Mouse (Mus musculus): ENCODE data around the gene Satb2.
"Not testable (repeated sequence)": the region's sequence is repeated elsewhere in the genome, so short reads cannot be mapped to it uniquely, and the experiment has no call there.

The Satb2 gene

DNA sequence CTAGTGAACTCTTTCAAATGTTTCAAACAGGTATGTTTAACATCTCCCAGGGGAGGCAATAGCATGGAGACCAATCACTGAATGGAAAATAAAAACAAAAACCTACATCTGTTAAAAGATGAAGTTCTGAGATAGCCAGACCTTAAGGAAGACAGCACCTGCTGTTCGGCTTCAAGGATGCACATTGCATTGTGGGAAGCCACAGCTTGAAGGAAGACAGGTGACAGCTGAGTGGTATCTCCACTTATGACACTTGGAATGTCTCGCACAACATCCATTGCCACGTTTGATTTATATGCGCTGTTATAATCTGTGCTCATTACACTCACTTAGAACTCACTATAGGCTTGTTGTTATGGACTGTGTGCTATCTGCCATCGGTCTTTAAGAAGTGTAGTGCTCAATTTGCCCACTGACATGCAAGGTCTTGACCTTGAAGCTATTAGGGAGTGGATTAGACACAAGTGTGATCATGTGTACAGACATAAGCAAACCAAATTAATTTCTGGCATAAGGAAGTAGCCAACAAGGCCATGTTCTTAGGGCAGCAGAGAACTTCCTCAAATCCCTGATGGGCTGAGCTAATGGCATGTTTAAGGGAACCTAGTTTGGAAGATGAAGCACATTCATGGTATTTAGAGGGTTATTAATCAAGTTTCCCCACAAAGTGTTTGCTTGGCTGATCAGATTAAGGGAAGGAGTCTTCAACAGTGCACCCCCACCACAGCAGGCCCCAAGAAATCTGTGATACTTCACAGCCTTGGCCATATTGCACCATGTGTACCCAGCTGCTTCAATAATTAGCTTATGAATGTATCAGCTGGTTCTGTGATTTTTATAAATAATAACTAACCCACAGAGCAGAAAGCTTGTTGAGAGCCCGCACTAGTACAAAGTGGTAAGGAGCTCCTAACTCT is 144.2 kb downstream of the Satb2 start:
- DNase-seq (ENCODE audit: low spot score in 2 of 2), result no peak

DNA sequence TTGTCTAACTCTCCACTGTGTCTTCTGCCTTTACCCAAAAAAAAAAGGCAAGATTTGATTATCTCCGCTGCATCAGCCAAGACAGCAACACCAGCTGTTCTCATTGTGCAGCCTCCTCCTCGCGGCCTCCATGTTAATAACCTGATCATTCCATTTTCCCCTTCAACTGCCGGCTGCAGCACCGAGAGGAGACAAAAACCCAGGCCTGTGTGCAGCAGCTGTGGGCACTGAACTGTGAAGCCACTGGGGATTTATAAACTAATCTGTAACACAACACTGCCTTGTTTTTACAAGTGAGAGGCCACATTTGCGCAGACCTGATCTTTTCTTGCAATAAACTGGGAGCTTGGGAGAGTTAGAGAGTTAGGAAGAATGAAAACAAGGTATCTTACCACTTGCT is 145.1 kb downstream of the Satb2 start:
- peak; percentile 59 to 64 for DNase-seq (ENCODE audit: low spot score in 2 of 2)

DNA sequence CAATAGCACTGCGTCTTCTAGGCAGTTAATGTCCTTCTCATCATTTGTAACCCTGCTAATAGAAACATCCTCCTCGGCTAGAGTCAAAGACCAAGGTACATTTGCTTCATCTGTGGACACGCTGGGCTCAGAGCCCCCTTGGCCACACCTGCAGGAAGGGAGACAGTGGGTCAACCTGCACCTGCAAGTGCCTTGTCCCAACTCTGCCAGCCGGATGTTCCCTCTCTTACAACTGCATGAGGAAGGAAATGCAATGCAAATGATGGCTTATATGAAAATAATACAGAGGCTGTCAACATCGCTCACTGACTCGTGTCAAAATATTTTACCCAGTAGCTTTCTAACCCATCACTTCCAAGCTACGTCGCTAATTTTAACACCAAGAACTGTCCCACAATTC is 145.7 kb downstream of the Satb2 start:
- peak; percentile 54 to 61 for DNase-seq (ENCODE audit: low spot score in 2 of 2)

DNA sequence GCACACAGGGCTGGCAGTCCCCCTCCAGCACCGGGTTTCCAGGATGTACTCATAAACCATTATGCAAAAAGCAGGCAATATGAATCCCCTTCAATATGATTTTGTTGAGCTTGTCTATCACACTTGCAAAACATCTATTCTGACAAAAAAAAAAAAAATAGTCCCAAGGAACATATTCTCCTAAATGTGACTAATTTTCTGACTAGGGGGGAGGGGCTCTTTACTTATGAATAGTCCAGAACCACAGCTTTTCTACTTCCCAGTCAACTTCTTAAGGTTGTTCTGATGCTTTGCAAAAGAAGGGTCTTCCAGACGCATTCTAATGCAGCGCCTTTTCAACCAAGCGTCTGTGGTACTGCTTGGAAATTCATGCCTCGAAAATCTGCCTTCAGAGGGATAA is 155.7 kb downstream of the Satb2 start:
- DNase-seq (ENCODE audit: low spot score in 2 of 2), result no peak

DNA sequence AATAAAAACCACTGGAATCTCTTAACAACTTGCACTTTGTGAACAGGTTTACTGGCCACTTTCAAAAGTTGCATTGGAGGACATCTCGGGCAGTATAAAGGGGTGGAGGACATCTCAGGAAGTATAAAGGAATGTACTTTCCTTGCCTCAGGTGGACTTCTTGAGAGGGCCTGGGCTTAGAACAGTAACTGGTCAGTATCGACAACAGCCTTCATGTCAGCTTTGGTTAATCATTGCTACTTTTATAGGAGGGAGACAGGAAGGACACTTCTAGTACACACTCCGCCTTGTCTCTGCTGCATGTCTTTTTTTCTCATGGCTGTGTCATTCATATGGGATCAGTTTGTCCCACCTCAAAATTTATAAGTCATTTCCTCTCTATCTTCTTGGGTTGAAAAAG is 156.4 kb downstream of the Satb2 start:
- no peak for DNase-seq (ENCODE audit: low spot score in 2 of 2)

DNA sequence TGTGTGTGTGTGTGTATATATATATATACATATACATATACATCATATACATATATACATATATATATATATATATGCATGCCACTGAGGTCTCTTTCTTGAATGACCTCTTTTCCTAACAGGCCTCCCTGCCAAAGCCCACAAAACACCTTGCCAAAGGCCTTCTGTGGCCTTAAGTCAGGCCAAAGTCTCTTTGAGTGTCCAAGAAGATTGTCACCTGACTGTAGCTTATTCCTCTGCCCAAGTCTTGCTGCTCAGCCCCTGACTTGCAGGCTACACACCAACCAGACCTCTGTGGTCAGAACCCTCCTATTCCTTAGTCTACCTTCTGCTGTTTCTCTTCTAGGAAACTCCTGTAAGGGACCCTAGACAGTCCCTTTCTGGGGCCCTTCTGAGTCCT is 164.9 kb downstream of the Satb2 start:
- DNase-seq (ENCODE audit: low spot score in 2 of 2), result no peak

DNA sequence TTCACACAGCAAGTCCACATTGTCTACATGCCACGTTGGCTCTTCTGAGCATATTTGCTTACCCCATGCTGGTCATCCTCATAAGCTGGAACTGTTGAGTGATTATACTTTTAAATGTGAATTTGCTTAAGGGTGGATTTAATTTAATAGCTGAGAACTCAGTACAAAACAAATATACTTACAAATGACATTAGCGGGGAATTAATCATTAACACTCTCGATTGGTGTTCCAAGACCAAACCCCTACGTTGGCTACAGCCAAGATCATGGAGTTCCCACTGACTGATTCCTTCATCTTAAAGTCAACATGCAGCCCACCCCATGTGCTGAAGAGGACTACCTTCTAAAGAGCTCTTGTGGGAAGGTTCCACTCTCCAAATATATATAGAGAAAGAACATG is 165.5 kb downstream of the Satb2 start:
- no peak for DNase-seq (ENCODE audit: low spot score in 2 of 2)

DNA sequence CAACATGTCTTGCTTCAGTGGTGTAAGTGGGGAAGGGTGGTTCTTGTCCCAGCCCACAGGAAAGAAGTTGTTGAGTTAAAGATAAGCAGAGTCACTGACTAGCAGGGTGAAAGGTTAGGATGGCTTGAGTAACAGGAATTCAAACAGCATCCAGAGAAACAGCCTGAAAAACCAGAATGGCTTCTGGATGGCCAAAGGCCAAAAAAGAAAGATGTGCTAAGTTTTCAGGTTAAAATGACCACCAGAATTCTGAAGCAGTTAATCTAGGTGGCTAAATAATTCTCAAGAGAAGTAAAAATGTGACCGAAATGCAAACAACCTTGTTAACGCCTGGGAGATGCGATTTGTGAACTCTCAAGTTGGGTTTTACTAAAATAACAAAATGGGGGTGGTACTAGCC is 167.0 kb downstream of the Satb2 start:
- DNase-seq (ENCODE audit: low spot score in 2 of 2), result no peak

DNA sequence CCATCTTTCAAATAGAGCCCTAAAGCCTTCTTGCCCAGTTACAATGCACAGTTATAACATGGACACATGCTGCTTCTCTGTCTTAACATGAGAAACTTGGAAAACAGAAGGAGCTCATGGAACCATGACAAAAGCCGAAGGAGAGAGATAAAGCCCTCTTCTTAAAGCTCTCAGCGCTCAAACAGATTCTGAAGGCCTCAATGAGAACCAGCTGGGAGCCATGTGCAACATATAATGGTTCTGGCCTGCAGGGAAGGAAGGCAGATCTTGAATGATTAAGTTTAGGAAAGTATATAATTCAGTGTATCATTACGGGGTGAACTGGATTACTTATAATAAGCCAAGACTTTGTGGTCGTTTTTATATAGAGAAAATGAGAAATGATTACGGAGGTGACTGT is 172.4 kb downstream of the Satb2 start:
- no peak for DNase-seq (ENCODE audit: low spot score in 2 of 2)

DNA sequence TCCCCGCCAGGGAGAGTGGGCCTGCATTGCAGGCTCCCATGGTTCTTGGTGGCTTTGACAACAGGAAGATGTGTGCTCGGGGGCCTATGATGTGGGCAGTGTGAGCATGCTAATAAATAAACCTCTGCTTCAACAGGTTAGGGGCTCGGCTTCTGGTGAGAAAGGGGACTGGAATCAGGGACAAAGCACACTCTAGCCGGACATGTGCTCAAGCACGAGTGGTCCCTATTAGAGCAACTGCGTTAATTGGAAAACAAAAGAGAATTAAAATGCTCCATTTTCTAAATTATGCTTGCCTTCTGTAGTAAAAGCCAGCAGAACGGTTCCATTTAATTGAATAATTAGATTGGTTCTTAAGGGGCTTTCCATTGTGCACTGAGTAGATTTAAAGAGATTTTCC is 177.8 kb downstream of the Satb2 start:
- DNase-seq (ENCODE audit: low spot score in 2 of 2), result no peak

DNA sequence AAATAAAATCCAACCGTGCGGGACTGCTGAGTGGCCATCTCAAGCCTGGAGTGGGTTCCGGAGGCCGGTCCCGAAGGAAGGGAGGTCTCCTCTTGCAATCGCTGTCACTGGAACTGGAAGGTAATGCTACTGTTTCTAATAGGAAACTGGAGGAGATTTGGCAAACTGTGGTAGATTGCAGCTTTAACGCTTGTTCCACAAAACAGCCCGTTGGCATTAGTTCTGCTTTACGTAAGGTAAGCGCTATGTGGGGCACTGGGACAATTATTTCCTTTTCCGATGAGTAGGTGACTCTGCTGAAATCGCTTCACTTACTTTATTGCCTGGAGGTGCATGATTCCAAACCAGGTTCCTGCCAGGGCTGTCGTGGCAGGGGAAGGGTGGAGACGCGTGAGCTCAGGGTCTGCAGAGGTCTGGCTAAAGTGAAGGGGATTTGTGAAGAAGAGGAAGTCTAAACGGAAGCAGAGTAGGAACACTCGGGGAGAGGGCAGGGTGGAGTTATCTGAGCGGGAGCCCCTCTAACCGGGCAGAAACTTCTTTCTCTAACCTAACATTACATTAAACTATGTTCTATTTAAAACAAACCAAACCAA is 183.3 kb downstream of the Satb2 start:
- no peak for DNase-seq (ENCODE audit: low spot score in 2 of 2)

DNA sequence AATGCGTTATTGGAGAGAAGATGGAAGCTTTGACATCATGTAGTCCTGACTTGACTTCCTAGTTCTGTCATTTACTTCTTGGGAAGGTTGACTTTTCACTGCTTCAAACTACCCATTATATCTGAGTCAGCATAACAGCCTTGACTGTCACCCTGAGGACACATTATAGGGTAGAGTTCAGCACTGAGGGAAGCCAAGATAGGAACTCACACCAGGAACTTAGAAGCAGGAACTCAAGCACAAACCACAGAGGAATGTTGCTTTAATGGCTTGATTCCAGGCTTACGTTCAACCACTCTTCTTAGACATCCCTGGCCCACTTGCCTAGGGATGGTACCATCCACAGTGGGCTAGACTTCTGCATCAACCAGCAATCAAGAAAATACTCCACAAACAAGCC is 188.8 kb downstream of the Satb2 start:
- DNase-seq (ENCODE audit: low spot score in 2 of 2), result no peak

DNA sequence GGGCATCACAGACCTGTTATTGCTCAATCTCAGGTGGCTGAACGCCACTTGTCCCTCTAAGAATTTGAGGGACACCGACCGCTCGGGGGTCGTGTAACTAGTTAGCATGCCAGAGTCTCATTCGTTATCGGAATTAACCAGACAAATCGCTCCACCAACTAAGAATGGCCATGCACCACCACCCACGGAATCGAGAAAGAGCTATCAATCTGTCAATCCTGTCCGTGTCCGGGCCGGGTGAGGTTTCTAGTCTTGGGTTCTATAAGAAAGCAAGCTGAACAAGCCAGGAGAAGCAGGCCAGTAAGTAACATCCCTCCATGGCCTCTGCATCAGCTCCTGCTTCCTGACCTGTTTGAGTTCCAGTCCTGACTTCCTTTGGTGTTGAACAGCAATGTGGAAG is 196.3 kb downstream of the Satb2 start:
- DNase-seq (ENCODE audit: low spot score in 2 of 2), result not testable (repeated sequence)

DNA sequence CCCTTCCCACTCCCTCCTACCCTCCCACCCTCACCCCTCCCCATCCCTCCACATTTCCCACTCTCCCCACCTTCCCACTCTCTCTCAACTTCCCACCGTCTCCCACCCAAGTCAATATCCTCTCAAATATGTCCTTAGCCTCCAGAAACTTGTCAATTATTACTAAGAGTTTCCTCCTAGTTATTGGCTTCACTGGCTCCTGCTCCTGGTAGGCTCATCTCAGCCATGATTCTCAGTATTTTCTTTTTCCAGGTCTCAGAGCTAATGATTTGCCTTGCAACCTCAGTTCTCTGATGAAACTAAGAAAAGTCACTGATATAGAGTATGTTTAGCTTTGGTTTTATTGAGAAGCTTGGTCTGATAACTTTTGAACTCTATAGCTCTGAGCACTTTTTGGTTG is 214.2 kb downstream of the Satb2 start:
- no peak for DNase-seq (ENCODE audit: low spot score in 2 of 2)

DNA sequence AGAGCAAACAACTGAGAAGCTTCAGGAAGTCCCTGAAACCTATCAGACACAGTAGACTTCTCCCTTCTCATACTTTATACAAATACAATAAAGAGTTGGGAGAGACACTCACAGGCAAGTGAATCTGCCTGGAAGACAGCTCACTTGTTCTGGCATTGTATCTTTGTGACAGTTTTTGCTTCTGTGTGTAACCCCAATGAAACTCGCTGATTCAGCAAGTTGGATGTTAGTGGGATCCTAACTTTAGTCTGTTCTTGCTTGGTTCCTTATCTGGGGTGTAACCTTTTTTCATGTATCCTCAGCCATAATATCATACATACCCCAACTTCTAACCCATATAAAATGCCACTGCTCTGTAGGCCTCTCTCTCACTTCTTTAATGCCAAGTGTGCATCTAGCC is 216.9 kb downstream of the Satb2 start:
- no peak for DNase-seq (ENCODE audit: low spot score in 2 of 2)

DNA sequence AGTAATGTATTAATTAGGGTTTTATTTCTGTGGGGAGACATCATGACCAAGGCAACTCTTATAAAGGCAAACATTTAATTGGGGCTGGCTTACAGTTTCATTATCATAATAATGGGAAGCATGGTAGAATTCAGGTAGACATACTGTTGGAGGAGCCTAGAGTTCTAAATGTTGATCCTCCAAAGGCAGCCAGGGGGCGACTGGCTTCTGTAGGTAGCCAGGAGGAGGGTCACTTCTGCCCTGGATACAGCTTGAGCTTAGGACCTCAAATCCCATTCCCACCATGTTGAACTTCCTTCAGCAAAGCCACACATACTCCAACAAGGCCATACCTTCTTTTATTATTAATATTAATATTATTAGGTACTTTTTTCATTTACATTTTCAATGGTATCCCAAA is 225.2 kb downstream of the Satb2 start:
- no peak for DNase-seq (ENCODE audit: low spot score in 2 of 2)

DNA sequence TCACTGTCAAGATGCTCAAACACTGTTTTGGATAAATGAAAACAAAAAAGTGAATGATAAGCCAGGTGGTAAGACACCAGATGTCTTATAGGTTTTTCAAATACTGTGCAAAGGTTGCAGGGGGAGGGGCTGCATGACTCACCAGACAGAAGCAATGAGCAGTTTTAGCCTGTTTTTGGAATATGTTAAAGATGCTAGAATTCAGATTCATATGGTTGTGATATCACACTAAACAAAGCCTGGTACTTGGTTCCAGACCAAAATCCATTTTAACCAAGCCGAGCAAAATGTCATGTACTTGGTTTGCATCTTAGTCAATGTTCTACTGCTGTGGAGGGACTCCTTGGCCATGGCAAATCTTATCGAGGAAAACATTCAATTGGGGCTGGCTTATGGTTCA is 227.8 kb downstream of the Satb2 start:
- DNase-seq (ENCODE audit: low spot score in 2 of 2), result no peak

DNA sequence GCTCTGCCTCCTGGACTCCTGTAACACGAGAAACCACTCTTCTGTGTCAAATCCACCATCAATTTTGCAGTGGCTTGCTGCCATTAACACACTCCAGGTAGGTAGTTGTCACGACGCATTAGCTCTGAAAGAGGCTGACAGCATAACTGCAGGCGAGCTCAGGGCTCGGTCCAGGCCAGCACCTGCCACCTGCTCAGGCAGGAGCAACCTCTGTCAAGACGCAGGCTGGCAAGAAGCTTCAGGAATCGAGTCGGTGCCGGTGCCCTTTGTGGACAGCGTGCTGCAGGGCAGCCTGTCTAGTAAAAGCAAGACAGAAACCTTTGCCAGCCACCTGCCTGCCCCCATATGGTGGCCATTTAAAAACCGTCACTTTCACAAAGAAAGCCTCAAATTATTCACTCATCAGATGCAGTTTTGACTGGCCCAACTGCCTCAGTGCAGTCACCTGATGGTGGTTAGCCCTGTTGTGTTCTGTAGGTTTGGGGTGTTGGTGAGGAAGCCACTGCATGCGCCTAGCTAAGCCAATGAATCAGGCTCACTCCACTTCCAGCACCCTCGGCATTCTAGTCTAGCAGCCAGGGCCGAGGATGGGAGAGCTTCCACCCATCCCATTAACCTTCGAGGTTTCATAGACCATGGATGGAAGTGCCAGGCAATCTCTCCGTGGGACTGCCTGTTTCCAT is 228.7 kb downstream of the Satb2 start:
- no peak for DNase-seq (ENCODE audit: low spot score in 2 of 2)

DNA sequence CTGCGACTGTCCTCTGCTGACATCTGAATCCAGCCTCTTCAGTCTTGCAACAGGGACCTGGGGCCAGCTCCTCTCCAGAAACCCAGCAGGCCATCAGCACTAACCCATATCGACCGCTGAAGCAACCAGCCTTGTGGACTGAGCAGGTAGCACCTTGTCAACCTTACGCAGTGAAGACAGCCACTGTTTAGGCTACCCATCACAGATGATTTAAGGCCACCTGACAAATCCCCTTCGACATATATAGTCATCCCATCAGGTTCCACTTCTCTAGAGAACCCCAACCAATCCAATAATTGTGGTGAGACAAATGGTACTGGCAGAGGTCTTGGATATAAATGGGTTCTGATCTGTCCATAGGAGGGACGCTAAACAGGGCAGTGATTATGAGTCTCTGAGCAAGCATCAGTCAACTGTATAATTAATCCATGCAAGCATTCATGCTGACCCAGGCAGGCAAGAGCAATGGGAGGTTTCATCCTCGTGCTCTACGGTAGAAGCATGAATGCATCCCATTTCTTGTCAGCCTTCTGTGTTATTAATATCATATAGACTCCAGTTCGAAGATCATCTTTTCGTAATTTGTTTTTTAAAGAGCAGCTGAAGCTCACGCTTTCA is 229.5 kb downstream of the Satb2 start:
- no peak for DNase-seq (ENCODE audit: low spot score in 2 of 2)

Data from spleen, postnatal 36 days (tissue).